Mouse (Mus musculus) neural tube, embryonic 14.5 days (tissue): ENCODE results near the gene Amacr. TPM values are rescaled to one million over a fixed set of nuclear protein-coding genes. Genes with fewer than 3 reads are reported as not detected.
A peak's percentile ranks its signal among the peaks of the same experiment; 100 is the strongest.
"Not testable (repeated sequence)": the region's sequence is repeated elsewhere in the genome, so short reads cannot be mapped to it uniquely, and the experiment has no call there.

Experiments
- ATAC-seq: fragments of 200-750 bp; cut with Nextera tagmentation; 2 replicates; pipeline ENCODE4 v1.8.0; 2017; ENCODE audit warnings: low read depth, mild to moderate bottlenecking, moderate TSS enrichment, moderate library complexity
- H3K27ac ChIP-seq: fragments of 300-500 bp; sonication (generic); 2 replicates; pipeline ENCODE4 v1.5.1; 2014; ENCODE audit warnings: low read depth, mild to moderate bottlenecking, control low read depth, low read length, moderate library complexity, mixed read lengths
- H3K27me3 ChIP-seq: fragments of 300-500 bp; sonication (generic); 2 replicates; pipeline ENCODE4 v1.6.1; 2014; ENCODE audit warnings: low read length; ENCODE audit not compliant: control insufficient read depth, insufficient read depth
- H3K36me3 ChIP-seq: fragments of 300-500 bp; sonication (generic); 2 replicates; pipeline ENCODE4 v1.6.1; 2014; ENCODE audit warnings: low read length, mixed read lengths; ENCODE audit not compliant: control insufficient read depth, insufficient read depth
- H3K4me1 ChIP-seq: fragments of 300-500 bp; sonication (generic); 2 replicates; pipeline ENCODE4 v1.6.1; 2014; ENCODE audit warnings: low read length; ENCODE audit not compliant: control insufficient read depth, insufficient read depth
- H3K4me2 ChIP-seq: fragments of 300-500 bp; sonication (generic); 2 replicates; pipeline ENCODE4 v1.6.1; 2014; ENCODE audit warnings: mild to moderate bottlenecking, low read depth, low read length, control low read depth
- H3K4me3 ChIP-seq: fragments of 300-500 bp; sonication (generic); 2 replicates; pipeline ENCODE4 v1.5.1; 2014; ENCODE audit warnings: low read depth, low read length, control low read depth, mixed read lengths
- H3K9ac ChIP-seq: fragments of 300-500 bp; sonication (generic); replicated peaks from 2 replicates; pipeline ENCODE4 v1.6.1; 2014; ENCODE audit warnings: low read depth, mild to moderate bottlenecking, control low read depth, low read length, mixed read lengths
- H3K9me3 ChIP-seq: fragments of 300-500 bp; sonication (generic); 2 replicates; pipeline ENCODE4 v1.6.1; 2016; ENCODE audit warnings: low read length; ENCODE audit not compliant: control insufficient read depth
- WGBS: fragments of 180-500 bp; shearing (Covaris S2); extraction: QIAGEN DNeasy Blood & Tissue Kit; methylation state at CpG from one replicate; pipeline ENCODE4 v1.1.7; 2014; 5-methylcytosine and 5-hydroxymethylcytosine counted together
- polyA plus RNA-seq: library from polyadenylated mRNA; unstranded; fragments of >200 nt; fragmentation: Nextera tagmentation; extraction: Ambion mirVana; gene quantifications from 2 replicates; pipeline ENCODE4 v1.2.1, GENCODE M21; 2014

Amacr gene
- polyA plus RNA-seq, 1 experiment from 2014 or later: 14.2 TPM

GRCm38 (mm10) chr15:10980712-10981111, 844 bp upstream of the Amacr start:
- H3K4me3 ChIP-seq: peak overlapping the region; percentile 70; the same call in 1 of the 2 replicates
- no peaks in the 10 kb centered on the region for H3K36me3 ChIP-seq
- ATAC-seq: no peak
- H3K27me3 ChIP-seq: no peaks in the 10 kb centered on the region
- H3K9ac ChIP-seq: no peak overlapping the region
- H3K9me3 ChIP-seq: no peaks in the 10 kb centered on the region
- 0 out of 2 replicates have a peak, but pooled peaks cover 3% of the 10 kb centered on the region for H3K4me1 ChIP-seq
- 67% methylated on average over 2 of the region's 2 CpGs for WGBS
- H3K4me2 ChIP-seq: 0 out of 2 replicates have a peak overlapping the region, but pooled peaks have one; percentile 75
- H3K27ac ChIP-seq: no peak overlapping the region

- peak; percentile 36 for ATAC-seq
- Histone ChIP-seq H3K9me3 (no peaks in the 10 kb centered on the region), H3K4me3 (peak overlapping the region; percentile 70)
These were observed 494 bp downstream of the Amacr start for GRCm38 (mm10) chr15:10982064-10982435.

DNA sequence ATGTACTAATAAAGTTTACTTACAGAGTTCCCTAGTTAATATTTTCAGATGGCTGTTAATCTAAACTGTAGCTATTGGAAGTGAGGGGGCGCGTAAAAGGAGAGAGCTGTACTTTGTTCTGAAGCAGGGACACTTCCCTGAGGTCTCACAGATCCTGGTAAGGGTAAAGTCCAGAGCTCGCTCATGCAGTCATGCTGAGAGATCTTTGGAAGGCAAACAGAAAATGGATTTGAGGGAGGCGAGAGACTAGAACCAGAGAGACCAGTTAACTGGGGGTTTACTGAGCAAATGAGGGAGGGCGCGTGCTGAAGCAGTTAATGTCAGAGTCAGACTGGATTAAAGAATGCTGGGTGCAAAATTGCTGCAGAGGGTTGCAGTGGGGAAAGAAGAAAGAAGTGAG, 4.2 kb downstream of the Amacr start:
- H3K36me3 ChIP-seq: no peaks in the 10 kb centered on the region
- 86% methylated on average over 6 of the region's 6 CpGs for WGBS
- no peaks in the 10 kb centered on the region for H3K27me3 ChIP-seq
- H3K4me1 ChIP-seq: 0 out of 2 replicates have a peak, but pooled peaks cover 3% of the 10 kb centered on the region
- H3K9me3 ChIP-seq: no peaks in the 10 kb centered on the region
- no peak overlapping the region for H3K27ac ChIP-seq
- H3K4me3 ChIP-seq: no peak overlapping the region
- no peak overlapping the region for H3K4me2 ChIP-seq
- ATAC-seq: no peak
- H3K9ac ChIP-seq: no peak overlapping the region

More at GRCm38 (mm10) chr15:10982064-10982435, 494 bp downstream of the Amacr start:
- peak overlapping the region; percentile 90 for H3K27ac ChIP-seq
- H3K4me1 ChIP-seq: 0 out of 2 replicates have a peak, but pooled peaks cover 3% of the 10 kb centered on the region
- no peaks in the 10 kb centered on the region for H3K36me3 ChIP-seq
- peak overlapping the region; percentile 83 for H3K9ac ChIP-seq
- H3K27me3 ChIP-seq: no peaks in the 10 kb centered on the region
- H3K4me2 ChIP-seq: peak overlapping the region; percentile 75
- WGBS: 8% methylated on average over 6 of the region's 6 CpGs

DNA sequence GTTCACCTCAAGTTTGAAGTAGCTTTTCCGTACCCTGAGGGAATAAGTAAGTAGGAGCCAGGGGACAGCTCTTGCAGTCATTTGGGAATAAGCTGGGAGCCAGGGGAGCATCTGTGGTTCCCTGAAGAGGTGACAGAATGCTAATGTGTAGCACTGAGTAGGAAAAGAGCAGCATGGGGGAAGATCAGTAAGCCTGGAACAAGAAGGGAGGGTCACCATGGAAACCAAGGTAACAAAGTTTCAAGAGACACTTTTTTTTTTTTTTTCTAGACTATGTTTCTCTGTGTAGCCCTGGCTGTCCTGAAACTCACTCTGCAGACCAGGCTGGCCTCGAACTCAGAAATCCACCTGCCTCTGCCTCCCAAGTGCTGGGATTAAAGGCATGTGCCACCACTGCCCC, 4.9 kb downstream of the Amacr start:
- not testable (repeated sequence) for H3K27ac ChIP-seq, H3K4me1 ChIP-seq, H3K4me3 ChIP-seq, H3K36me3 ChIP-seq, H3K9ac ChIP-seq, ATAC-seq, H3K27me3 ChIP-seq, H3K9me3 ChIP-seq, H3K4me2 ChIP-seq
- 85% methylated on average over 2 of the region's 2 CpGs for WGBS

- no peaks in the 10 kb centered on the region for H3K27me3 ChIP-seq
- H3K4me2 ChIP-seq: no peak overlapping the region
- H3K36me3 ChIP-seq: no peaks in the 10 kb centered on the region
- H3K4me3 ChIP-seq: no peak overlapping the region
- no peaks in the 10 kb centered on the region for H3K9me3 ChIP-seq
- H3K4me1 ChIP-seq: no peaks in the 10 kb centered on the region
- WGBS: 63% methylated on average over 2 of the region's 2 CpGs
- no peak for ATAC-seq
- H3K27ac ChIP-seq: no peak overlapping the region
- no peak overlapping the region for H3K9ac ChIP-seq
These were observed 8.9 kb downstream of the Amacr start for GRCm38 (mm10) chr15:10990411-10990810.

- ATAC-seq: no peak
These were observed 10.0 kb downstream of the Amacr start for GRCm38 (mm10) chr15:10991566-10991965.

GRCm38 (mm10) chr15:10999832-11000231, 18.3 kb downstream of the Amacr start:
- ATAC-seq: peak; percentile 69
- Histone ChIP-seq H3K4me2 (no peak overlapping the region), H3K27ac (no peak overlapping the region), H3K9me3 (no peaks in the 10 kb centered on the region), H3K4me1 (no peaks in the 10 kb centered on the region), H3K4me3 (no peak overlapping the region), H3K27me3 (no peaks in the 10 kb centered on the region), H3K36me3 (no peaks in the 10 kb centered on the region), H3K9ac (no peak overlapping the region)
- 63% methylated on average over 5 of the region's 5 CpGs for WGBS

More at GRCm38 (mm10) chr15:10991566-10991965, 10.0 kb downstream of the Amacr start:
- Histone ChIP-seq H3K9ac (no peak overlapping the region), H3K9me3 (no peaks in the 10 kb centered on the region), H3K36me3 (no peaks in the 10 kb centered on the region), H3K4me2 (no peak overlapping the region), H3K27me3 (no peaks in the 10 kb centered on the region), H3K4me1 (no peaks in the 10 kb centered on the region), H3K27ac (no peak overlapping the region), H3K4me3 (no peak overlapping the region)
- WGBS: 95% methylated on average over 1 of the region's 1 CpGs

DNA sequence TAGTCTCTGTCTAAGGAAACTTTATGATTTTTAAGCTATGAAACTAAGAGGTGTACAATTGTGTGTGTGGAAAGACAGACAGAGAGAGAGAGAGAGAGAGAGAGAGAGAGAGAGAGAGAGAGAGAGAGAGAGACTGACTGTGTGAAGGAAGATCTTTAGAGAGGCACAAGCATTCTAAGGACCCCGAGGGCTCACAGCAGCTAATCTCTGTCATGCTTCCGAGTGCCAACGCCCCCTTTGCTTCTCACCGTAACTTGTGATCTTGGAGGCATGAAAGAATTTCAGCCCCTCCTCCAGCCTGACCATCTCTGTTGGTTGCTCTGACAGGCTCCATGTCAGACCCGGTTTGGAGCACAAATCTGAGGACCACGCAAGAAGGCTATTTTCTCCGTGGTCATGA, 18.9 kb downstream of the Amacr start, which contains the start of gene Slc45a2:
Gene Slc45a2 (plus strand): TSS at position 301 of the 400 bp plus-strand sequence.
- H3K27me3 ChIP-seq: no peaks in the 10 kb centered on the region
- H3K4me2 ChIP-seq: no peak within 1 kb of the TSS
- H3K27ac ChIP-seq: no peak within 1 kb of the TSS
- H3K9ac ChIP-seq: no peak within 1 kb of the TSS
- H3K4me3 ChIP-seq: no peak within 1 kb of the TSS
- H3K9me3 ChIP-seq: no peaks in the 10 kb centered on the region
- no peaks in the 10 kb centered on the region for H3K4me1 ChIP-seq
- 75% methylated on average over 7 of the region's 7 CpGs for whole genome bisulfite sequencing
- H3K36me3 ChIP-seq: no peaks in the 10 kb centered on the region
- ATAC-seq: no peak

GRCm38 (mm10) chr15:11003791-11004190, 22.2 kb downstream of the Amacr start:
- 85% methylated on average over 4 of the region's 4 CpGs for WGBS
- no peak overlapping the region for H3K4me3 ChIP-seq
- H3K4me2 ChIP-seq: no peak overlapping the region
- ATAC-seq: no peak
- H3K27ac ChIP-seq: no peak overlapping the region
- no peaks in the 10 kb centered on the region for H3K9me3 ChIP-seq
- H3K36me3 ChIP-seq: no peaks in the 10 kb centered on the region
- no peaks in the 10 kb centered on the region for H3K4me1 ChIP-seq
- H3K9ac ChIP-seq: no peak overlapping the region
- H3K27me3 ChIP-seq: no peaks in the 10 kb centered on the region
